Mouse (Mus musculus) kidney, embryonic 14.5 days (tissue): ENCODE results near the gene Nectin2. TPM values are rescaled to one million over a fixed set of nuclear protein-coding genes. Genes with fewer than 3 reads are reported as not detected.

ENCODE experiments used
- ATAC-seq: fragments of 200-750 bp; cut with Nextera tagmentation; 2 replicates; pipeline ENCODE4 v1.8.0; 2017; ENCODE audit warnings: moderate number of reproducible peaks, mild to moderate bottlenecking, moderate TSS enrichment, moderate library complexity; ENCODE audit not compliant: low FRiP score, low TSS enrichment
- H3K27ac ChIP-seq: fragments of 300-500 bp; sonication (generic); 2 replicates; pipeline ENCODE4 v1.5.1; 2014; ENCODE audit warnings: low read depth, mild to moderate bottlenecking, low read length, moderate library complexity, mixed read lengths
- H3K27me3 ChIP-seq: fragments of 300-500 bp; sonication (generic); 2 replicates; pipeline ENCODE4 v1.6.1; 2014; ENCODE audit warnings: mild to moderate bottlenecking, low read length; ENCODE audit not compliant: control insufficient read depth, insufficient read depth
- H3K36me3 ChIP-seq: fragments of 300-500 bp; sonication (generic); 2 replicates; pipeline ENCODE4 v1.6.1; 2014; ENCODE audit warnings: low read length, mixed read lengths; ENCODE audit not compliant: control insufficient read depth, insufficient read depth
- H3K4me1 ChIP-seq: fragments of 300-500 bp; sonication (generic); 2 replicates; pipeline ENCODE4 v1.6.1; 2014; ENCODE audit warnings: low read length, mixed read lengths; ENCODE audit not compliant: control insufficient read depth, insufficient read depth
- H3K4me2 ChIP-seq: fragments of 300-500 bp; sonication (generic); replicated peaks from 2 replicates; pipeline ENCODE4 v1.6.1; 2014; ENCODE audit warnings: low read depth, mild to moderate bottlenecking, low read length
- H3K4me3 ChIP-seq: fragments of 300-500 bp; sonication (generic); 2 replicates; pipeline ENCODE4 v1.5.1; 2014; ENCODE audit warnings: mild to moderate bottlenecking, low read length
- H3K9ac ChIP-seq: fragments of 300-500 bp; sonication (generic); 2 replicates; pipeline ENCODE4 v1.6.1; 2014; ENCODE audit warnings: low read depth, mild to moderate bottlenecking, low read length, moderate library complexity
- H3K9me3 ChIP-seq: fragments of 300-500 bp; sonication (generic); 2 replicates; pipeline ENCODE4 v1.6.1; 2016; ENCODE audit warnings: low read length; ENCODE audit not compliant: control insufficient read depth
- WGBS: fragments of 180-500 bp; shearing (Covaris S2); extraction: QIAGEN DNeasy Blood & Tissue Kit; methylation state at CpG from one replicate; pipeline ENCODE4 v1.1.7; 2014; 5-methylcytosine and 5-hydroxymethylcytosine counted together
- polyA plus RNA-seq: library from polyadenylated mRNA; unstranded; fragments of >200 nt; fragmentation: Nextera tagmentation; extraction: Ambion mirVana; gene quantifications from 2 replicates; pipeline ENCODE4 v1.2.1, GENCODE M21; 2014

The Nectin2 gene
- polyA plus RNA-seq, 1 experiment from 2014 or later, result 139 TPM

DNA sequence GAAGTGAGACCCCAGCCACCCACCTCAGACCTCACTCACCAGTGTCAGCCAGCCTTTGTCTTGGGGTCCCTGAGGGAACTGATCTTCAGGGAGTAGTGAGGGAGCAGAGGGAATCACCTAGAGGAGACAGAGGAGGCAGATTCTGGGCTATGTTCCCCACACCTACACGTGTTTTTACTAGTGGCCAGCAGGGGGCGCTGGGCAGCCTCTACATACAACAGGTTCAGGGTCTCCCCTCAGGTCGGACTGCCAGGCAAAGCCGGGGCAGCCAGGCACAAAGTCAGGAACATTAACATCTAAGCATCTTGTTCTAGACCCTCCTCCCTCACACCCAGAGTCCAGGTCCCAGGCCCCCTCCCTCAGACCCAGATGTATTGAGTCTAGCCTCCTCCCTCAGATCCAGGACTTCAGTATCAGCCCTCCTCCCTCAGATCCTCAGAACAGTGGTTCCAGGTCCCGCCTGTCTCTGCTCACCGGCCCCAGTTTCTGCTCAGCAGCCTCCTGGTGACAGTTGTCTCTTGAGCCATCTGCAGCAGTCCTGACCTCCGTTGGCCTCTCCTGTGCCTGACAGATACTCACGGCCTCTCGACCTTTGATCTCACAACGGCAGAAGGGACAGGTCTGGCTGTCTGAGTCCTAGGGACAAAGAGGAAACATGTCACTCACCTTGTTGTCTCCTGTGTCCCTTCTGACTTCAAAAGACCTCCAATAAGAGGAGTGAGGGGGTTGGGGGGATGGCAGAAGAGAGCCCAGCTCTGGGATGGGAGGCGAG, 34.7 kb upstream of the Nectin2 start:
- H3K9me3 ChIP-seq, result no peaks in the 10 kb centered on the region; the same call in 1 of the 2 replicates
- ATAC-seq, result no peak
- 38% methylated on average over 11 of the region's 11 CpGs for WGBS
- H3K4me3 ChIP-seq, result no peak overlapping the region
- H3K9ac ChIP-seq, result no peak overlapping the region
- H3K27ac ChIP-seq, result no peak overlapping the region
- no peak overlapping the region for H3K4me2 ChIP-seq
- H3K36me3 ChIP-seq, result no peaks in the 10 kb centered on the region
- no peaks in the 10 kb centered on the region for H3K4me1 ChIP-seq
- H3K27me3 ChIP-seq, result no peaks in the 10 kb centered on the region

DNA sequence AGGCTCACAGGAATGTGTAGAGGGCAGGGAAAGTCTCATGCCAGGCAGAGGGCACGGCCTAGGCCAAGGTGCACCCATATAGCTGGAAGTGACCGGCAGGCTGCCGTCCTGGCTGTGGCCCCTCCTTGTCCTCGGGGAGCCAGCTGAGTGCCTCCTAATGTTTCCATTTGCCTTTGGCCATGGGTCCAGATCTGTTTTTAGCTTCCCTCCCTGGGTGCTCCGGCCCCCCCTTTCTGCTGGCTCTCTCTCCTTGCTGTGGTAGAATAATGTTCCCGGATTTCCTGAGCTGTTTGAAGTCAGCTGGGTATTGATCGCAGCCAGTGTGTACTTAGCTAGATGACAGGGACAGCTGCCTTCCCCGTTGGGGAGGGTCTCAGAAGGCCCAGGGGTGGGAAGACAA, 33.3 kb upstream of the Nectin2 start:
- Histone ChIP-seq H3K4me1 (no peaks in the 10 kb centered on the region), H3K9ac (no peak overlapping the region), H3K9me3 (no peaks in the 10 kb centered on the region; the same call in 1 of the 2 replicates), H3K4me3 (no peak overlapping the region), H3K27me3 (no peaks in the 10 kb centered on the region), H3K36me3 (no peaks in the 10 kb centered on the region), H3K27ac (no peak overlapping the region), H3K4me2 (no peak overlapping the region)
- ATAC-seq, result no peak
- WGBS, result 72% methylated on average over 8 of the region's 8 CpGs

GRCm38 (mm10) chr7:19782645-19783044, 32.4 kb upstream of the Nectin2 start:
- 96% methylated on average over 4 of the region's 4 CpGs for WGBS
- H3K36me3 ChIP-seq, result no peaks in the 10 kb centered on the region
- no peak overlapping the region for H3K4me3 ChIP-seq
- no peak overlapping the region for H3K27ac ChIP-seq
- H3K27me3 ChIP-seq, result no peaks in the 10 kb centered on the region
- no peaks in the 10 kb centered on the region; the same call in 1 of the 2 replicates for H3K9me3 ChIP-seq
- H3K9ac ChIP-seq, result no peak overlapping the region
- no peaks in the 10 kb centered on the region for H3K4me1 ChIP-seq
- no peak overlapping the region for H3K4me2 ChIP-seq
- no peak for ATAC-seq

DNA sequence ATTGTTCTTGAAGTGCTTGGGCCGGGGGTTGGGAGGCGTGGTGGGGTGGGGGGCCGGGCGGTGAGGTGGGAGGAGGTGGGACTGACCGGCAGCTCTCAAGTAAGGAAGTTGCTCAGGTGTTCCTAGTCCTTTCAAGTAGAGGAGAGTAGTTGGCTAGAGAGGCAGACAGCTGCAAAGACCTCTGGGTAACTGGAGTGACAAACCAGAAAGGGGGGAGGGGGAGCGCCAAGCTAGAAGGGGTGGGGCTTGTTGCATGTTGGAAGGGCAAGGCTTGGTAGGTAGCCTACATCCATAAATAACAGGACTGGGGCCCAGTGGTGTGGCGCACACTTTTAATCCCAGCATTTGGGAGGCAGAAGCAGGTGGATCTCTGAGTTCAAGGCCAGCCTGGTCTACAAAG, 31.5 kb upstream of the Nectin2 start:
- WGBS, result 87% methylated on average over 7 of the region's 7 CpGs
- Histone ChIP-seq H3K9ac (no peak overlapping the region), H3K36me3 (no peaks in the 10 kb centered on the region), H3K27ac (no peak overlapping the region), H3K4me3 (no peak overlapping the region), H3K27me3 (no peaks in the 10 kb centered on the region), H3K4me2 (no peak overlapping the region), H3K4me1 (no peaks in the 10 kb centered on the region), H3K9me3 (no peaks in the 10 kb centered on the region; the same call in 1 of the 2 replicates)
- no peak for ATAC-seq

GRCm38 (mm10) chr7:19779903-19780302, 29.6 kb upstream of the Nectin2 start:
- ATAC-seq, result no peak
- 77% methylated on average over 4 of the region's 4 CpGs for WGBS

GRCm38 (mm10) chr7:19778645-19779044, 28.4 kb upstream of the Nectin2 start:
- Histone ChIP-seq H3K36me3 (no peaks in the 10 kb centered on the region), H3K4me3 (no peak overlapping the region), H3K27ac (no peak overlapping the region), H3K9me3 (no peaks in the 10 kb centered on the region; the same call in 1 of the 2 replicates), H3K4me2 (no peak overlapping the region), H3K27me3 (no peaks in the 10 kb centered on the region), H3K4me1 (no peaks in the 10 kb centered on the region), H3K9ac (no peak overlapping the region)
- ATAC-seq, result no peak
- WGBS, result 83% methylated on average over 8 of the region's 8 CpGs

More at GRCm38 (mm10) chr7:19779903-19780302, 29.6 kb upstream of the Nectin2 start:
- H3K27me3 ChIP-seq, result no peaks in the 10 kb centered on the region
- H3K4me3 ChIP-seq, result no peak overlapping the region
- H3K4me2 ChIP-seq, result no peak overlapping the region
- H3K27ac ChIP-seq, result no peak overlapping the region
- no peaks in the 10 kb centered on the region for H3K36me3 ChIP-seq
- no peak overlapping the region for H3K9ac ChIP-seq
- H3K4me1 ChIP-seq, result no peaks in the 10 kb centered on the region
- H3K9me3 ChIP-seq, result no peaks in the 10 kb centered on the region; the same call in 1 of the 2 replicates

GRCm38 (mm10) chr7:19777049-19777723, 26.9 kb upstream of the Nectin2 start:
- H3K27ac ChIP-seq, result no peak overlapping the region
- H3K4me3 ChIP-seq, result no peak overlapping the region
- H3K9me3 ChIP-seq, result no peaks in the 10 kb centered on the region; the same call in 1 of the 2 replicates
- no peak for ATAC-seq
- H3K4me2 ChIP-seq, result no peak overlapping the region
- H3K36me3 ChIP-seq, result no peaks in the 10 kb centered on the region
- no peaks in the 10 kb centered on the region for H3K4me1 ChIP-seq
- no peak overlapping the region for H3K9ac ChIP-seq
- H3K27me3 ChIP-seq, result no peaks in the 10 kb centered on the region
- 88% methylated on average over 11 of the region's 11 CpGs for WGBS

- H3K4me1 ChIP-seq, result peaks cover 32% of the 10 kb centered on the region
- no peaks in the 10 kb centered on the region for H3K27me3 ChIP-seq
- 0 out of 2 replicates have a peak overlapping the region, but pooled peaks have one; percentile 18 for H3K9ac ChIP-seq
- no peak for ATAC-seq
- peak overlapping the region; percentile 67 for H3K4me2 ChIP-seq
- H3K36me3 ChIP-seq, result no peaks in the 10 kb centered on the region; the same call in 1 of the 2 replicates
- H3K9me3 ChIP-seq, result no peaks in the 10 kb centered on the region
- 42% methylated on average over 4 of the region's 4 CpGs for WGBS
- H3K27ac ChIP-seq, result peak overlapping the region; percentile 47; the same call in 1 of the 2 replicates
- H3K4me3 ChIP-seq, result no peak overlapping the region; the same call in 1 of the 2 replicates
Observed at GRCm38 (mm10) chr7:19771682-19772081, 21.4 kb upstream of the Nectin2 start.

- H3K9me3 ChIP-seq, result no peaks in the 10 kb centered on the region
- ATAC-seq, result peak; percentile 85
- no peaks in the 10 kb centered on the region; the same call in 1 of the 2 replicates for H3K36me3 ChIP-seq
- H3K9ac ChIP-seq, result peak within 1 kb of the TSS; percentile 67
- H3K27ac ChIP-seq, result peak within 1 kb of the TSS; percentile 85
- H3K4me2 ChIP-seq, result peak within 1 kb of the TSS; percentile 67
- WGBS, result under 1% methylated on average over 9 of the region's 9 CpGs
- peaks cover 32% of the 10 kb centered on the region for H3K4me1 ChIP-seq
- no peaks in the 10 kb centered on the region for H3K27me3 ChIP-seq
- H3K4me3 ChIP-seq, result peak within 1 kb of the TSS; percentile 51
Observed at GRCm38 (mm10) chr7:19770984-19771391, 20.7 kb upstream of the Nectin2 start, which contains the start of gene Bcam. Gene Bcam (minus strand): TSS chr7:19771016.
